Mouse (Mus musculus): ENCODE measurements around the gene Ostf1. TPM values are rescaled to one million over a fixed set of nuclear protein-coding genes. Genes with fewer than 3 reads are reported as not detected.

The Ostf1 gene
- 118 and 153 TPM in 2 replicates for polyA plus RNA-seq (2015; fragmentation: Nextera tagmentation; extraction: Ambion mirVana)

GRCm38 (mm10) chr19:18631644-18632219, at the start of gene Ostf1, which contains the start of gene Nmrk1:
Gene Ostf1, minus strand, starts transcription at chr19:18631823.
Gene Nmrk1, plus strand, starts transcription at chr19:18631950.

GRCm38 (mm10) chr19:18670608-18671007, 39.0 kb upstream of the Ostf1 start, which contains the start of gene Carnmt1:
Gene Carnmt1, plus strand, starts transcription at chr19:18670764.

Other genes starting within 250 kb of the Ostf1 start
- gene Nmrk1, start 127 bp upstream of the Ostf1 start, polyA plus RNA-seq (2015; fragmentation: Nextera tagmentation; extraction: Ambion mirVana): 7.3 and 9.1 TPM in 2 replicates
- gene Carnmt1, start 38.9 kb upstream of the Ostf1 start, polyA plus RNA-seq (2015; fragmentation: Nextera tagmentation; extraction: Ambion mirVana): 30.7 and 31.6 TPM in 2 replicates
- 40.4 and 49.6 TPM in 2 replicates for gene D030056L22Rik, start 81.4 kb upstream of the Ostf1 start, polyA plus RNA-seq (2015; fragmentation: Nextera tagmentation; extraction: Ambion mirVana)
- 0.02 and 0.05 TPM in 2 replicates for gene Trpm6, start 118.2 kb upstream of the Ostf1 start, polyA plus RNA-seq (2015; fragmentation: Nextera tagmentation; extraction: Ambion mirVana)